ENCODE assay signal across 14 mouse cellular contexts in the genomic region with DNA sequence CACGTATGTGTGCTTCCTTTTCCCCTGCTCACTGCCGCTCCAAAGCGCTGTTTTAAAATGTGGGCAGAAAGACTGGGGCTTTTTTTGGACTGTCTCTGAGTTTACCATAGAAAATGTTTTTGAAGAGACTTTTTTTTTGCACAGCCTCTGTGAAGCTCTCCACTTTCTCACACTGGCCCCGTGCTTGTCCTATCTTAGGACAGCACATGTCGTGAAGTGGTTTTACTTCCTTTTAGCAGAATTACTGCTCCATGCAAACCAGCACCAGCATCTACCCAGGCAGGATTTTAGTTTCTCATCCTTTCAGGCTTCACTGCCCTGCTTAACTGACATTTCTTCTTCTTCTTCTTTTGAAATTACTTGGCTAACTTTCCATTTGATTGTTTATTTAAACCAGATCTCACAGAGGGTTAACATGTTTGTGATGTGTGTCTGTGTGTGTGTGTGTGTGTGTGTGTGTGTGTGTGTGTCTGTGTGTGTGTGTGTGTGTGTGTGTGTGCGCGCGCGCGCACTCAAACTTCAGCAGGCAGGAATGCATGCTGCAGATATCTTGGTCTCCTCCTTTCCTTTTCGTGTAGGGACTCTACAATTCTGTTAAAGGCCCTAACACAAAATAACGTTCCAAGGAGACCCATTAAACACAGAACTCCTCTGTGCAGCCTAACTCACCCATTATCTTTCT.
DNase-seq lines count a peak whose midpoint lies in the region; ATAC-seq and TF ChIP-seq lines count a peak whose summit lies in the region.
"Had no signal": no experiment of that assay in that cellular context is flagged by ENCODE, and none has a peak within 500 bp of the region (broad histone marks: within the 10 kb centered on the region; RNA-seq: fewer than 3 reads in every experiment).

No protein-coding gene starts in this region.

- DNase-seq in heart, adult 18-20 months = peak; percentile 17 to 22
- peak; percentile 20 for DNase-seq in spleen, adult 12 weeks (ENCODE audit: low spot score)
- no peak for DNase-seq in spleen, postnatal 14 days (ENCODE audit: low spot score in 2 of 2)
- DNase-seq in adrenal gland, postnatal 14 days = no peak
- no peak for DNase-seq in forebrain, postnatal 0 days
- no peak for DNase-seq in ovary, postnatal 10 days (ENCODE audit: low spot score)
- DNase-seq: cerebellum, adult 2 months; gastrocnemius, postnatal 36 days; thymus, adult 18-20 months had no signal

- no peaks in the 10 kb centered on the region for H3K9me3 ChIP-seq in heart, embryonic 11.5 days (replicated peaks; ENCODE audit: control insufficient read depth, low read length)
- no peaks in the 10 kb centered on the region for H3K9me3 ChIP-seq in liver, embryonic 16.5 days (replicated peaks; ENCODE audit: control insufficient read depth, low read length)
- H3K9me3 ChIP-seq in forebrain, postnatal 0 days (ENCODE audit: low read length) = no peaks in the 10 kb centered on the region
- H3K9me3 ChIP-seq: midbrain, embryonic 10.5 days had no signal

- H3K9ac ChIP-seq in heart, embryonic 11.5 days (ENCODE audit: low read depth, low read length) = no peak overlapping the region
- H3K9ac ChIP-seq in liver, embryonic 16.5 days (ENCODE audit: low read depth, low read length) = no peak overlapping the region
- no peak overlapping the region for H3K9ac ChIP-seq in forebrain, postnatal 0 days

- H3K36me3 ChIP-seq in heart, embryonic 11.5 days (ENCODE audit: control insufficient read depth, insufficient read depth, low read length) = no peaks in the 10 kb centered on the region
- H3K36me3 ChIP-seq in liver, embryonic 16.5 days (ENCODE audit: control insufficient read depth, insufficient read depth) = no peaks in the 10 kb centered on the region
- H3K36me3 ChIP-seq in forebrain, postnatal 0 days (ENCODE audit: insufficient read depth) = peaks cover 10% of the 10 kb centered on the region; the same call in 1 of the 2 replicates
- H3K36me3 ChIP-seq: midbrain, embryonic 10.5 days had no signal

- no peak overlapping the region for H3K27ac ChIP-seq in heart, embryonic 11.5 days (ENCODE audit: low read depth, low read length)
- no peak overlapping the region for H3K27ac ChIP-seq in liver, embryonic 16.5 days (ENCODE audit: low read length)
- H3K27ac ChIP-seq in forebrain, postnatal 0 days (ENCODE audit: low read depth, low read length) = no peak overlapping the region
- H3K27ac ChIP-seq: hindbrain, postnatal 0 days; midbrain, embryonic 10.5 days had no signal

- H3K4me3 ChIP-seq in heart, embryonic 11.5 days (ENCODE audit: low read depth, low read length) = no peak overlapping the region
- H3K4me3 ChIP-seq in liver, embryonic 16.5 days (ENCODE audit: low read depth, low read length) = no peak overlapping the region
- H3K4me3 ChIP-seq in forebrain, postnatal 0 days (ENCODE audit: low read depth, low read length) = no peak overlapping the region
- H3K4me3 ChIP-seq: midbrain, embryonic 10.5 days had no signal

- WGBS in heart, embryonic 11.5 days (ENCODE audit: insufficient replicate concordance) = 77% methylated on average over 12 of the region's 12 CpGs
- WGBS in liver, embryonic 16.5 days (ENCODE audit: insufficient replicate concordance) = 27% methylated on average over 12 of the region's 12 CpGs
- WGBS in forebrain, postnatal 0 days = 80% methylated on average over 12 of the region's 12 CpGs

- TF ChIP-seq CTCF in forebrain, postnatal 0 days (IDR thresholded peaks at IDR 0.05; ENCODE audit: low read depth) = no peak

- no peaks in the 10 kb centered on the region for H3K27me3 ChIP-seq in heart, embryonic 11.5 days (ENCODE audit: control insufficient read depth, insufficient read depth, low read length)
- H3K27me3 ChIP-seq in liver, embryonic 16.5 days (ENCODE audit: control insufficient read depth, insufficient read depth, low read depth, low read length) = no peaks in the 10 kb centered on the region
- no peaks in the 10 kb centered on the region for H3K27me3 ChIP-seq in forebrain, postnatal 0 days (ENCODE audit: insufficient read depth, low read length)

- no peaks in the 10 kb centered on the region for H3K4me1 ChIP-seq in heart, embryonic 11.5 days (ENCODE audit: control insufficient read depth, insufficient read depth, low read length)
- no peaks in the 10 kb centered on the region; the same call in none of the 2 replicates for H3K4me1 ChIP-seq in liver, embryonic 16.5 days (ENCODE audit: control insufficient read depth, low read depth, low read length)
- H3K4me1 ChIP-seq in forebrain, postnatal 0 days (ENCODE audit: insufficient read depth) = peaks cover 7% of the 10 kb centered on the region; the same call in 1 of the 2 replicates
- H3K4me1 ChIP-seq: midbrain, embryonic 10.5 days had no signal

- no peak overlapping the region for H3K4me2 ChIP-seq in heart, embryonic 11.5 days
- no peak overlapping the region; the same call in 1 of the 2 replicates for H3K4me2 ChIP-seq in liver, embryonic 16.5 days (ENCODE audit: low read depth, low read length)
- no peak overlapping the region for H3K4me2 ChIP-seq in forebrain, postnatal 0 days (ENCODE audit: low read depth)

- no peak for ATAC-seq in heart, embryonic 11.5 days (replicated peaks; ENCODE audit: insufficient number of reproducible peaks, low FRiP score, low TSS enrichment)
- peak; percentile 75 for ATAC-seq in liver, embryonic 16.5 days (ENCODE audit: low read depth)
- ATAC-seq in forebrain, postnatal 0 days = no peak
- ATAC-seq: CD4-positive, CD25-positive, alpha-beta regulatory T cell, adult 4 months; hindbrain, postnatal 0 days had no signal

Comparison
In these comparisons a context has a peak if more than half of its experiments do, and no peak if none do; other contexts are left out.
1. DNase-seq: peak in heart, adult 18-20 months (2 of 2) and spleen, adult 12 weeks (single experiment); none in spleen, postnatal 14 days (0 of 2), adrenal gland, postnatal 14 days (single experiment), forebrain, postnatal 0 days (single experiment) and ovary, postnatal 10 days (single experiment).